Mouse (Mus musculus) monocyte, adult 2 months (primary cell): ENCODE results near the gene Rrp9.
"Not testable (repeated sequence)": the region's sequence is repeated elsewhere in the genome, so short reads cannot be mapped to it uniquely, and the experiment has no call there.

Experiments used
- DNase-seq, 2 experiments: peaks; one replicate each; pipeline ENCODE4 v3.0.0; 2022; ENCODE audit warnings: low spot score in 2 of 2, low read depth in 1 of 2

Gene Rrp9

GRCm38 (mm10) chr9:106473081-106473752 is 2.5 kb upstream of the Rrp9 start:
- DNase-seq: no peak

DNA sequence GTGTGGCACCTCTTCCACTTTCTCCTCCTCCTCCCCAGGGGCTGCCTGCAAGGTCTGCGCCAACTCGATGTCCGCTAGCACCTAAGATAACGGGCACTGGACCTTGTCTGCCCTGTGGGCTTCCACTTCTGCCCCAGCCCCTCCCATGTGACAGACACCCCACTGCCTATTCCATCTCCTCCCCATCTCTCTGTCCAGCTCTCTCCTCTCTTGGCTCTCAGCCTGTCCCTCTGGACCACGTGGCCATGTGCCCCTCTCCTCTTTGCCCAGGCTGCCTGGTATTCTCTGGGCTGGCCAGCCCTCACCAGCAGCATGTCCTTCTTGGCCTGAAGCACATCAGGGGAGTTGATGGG is 2.0 kb upstream of the Rrp9 start:
- no peak for DNase-seq

- no peak for DNase-seq
These were observed 1.3 kb upstream of the Rrp9 start for GRCm38 (mm10) chr9:106474456-106474855.

GRCm38 (mm10) chr9:106475046-106475445 is 717 bp upstream of the Rrp9 start:
- DNase-seq: no peak

GRCm38 (mm10) chr9:106476002-106476923 is 500 bp downstream of the Rrp9 start:
- peak in 1 of 2 experiments; percentile 49 for DNase-seq

DNA sequence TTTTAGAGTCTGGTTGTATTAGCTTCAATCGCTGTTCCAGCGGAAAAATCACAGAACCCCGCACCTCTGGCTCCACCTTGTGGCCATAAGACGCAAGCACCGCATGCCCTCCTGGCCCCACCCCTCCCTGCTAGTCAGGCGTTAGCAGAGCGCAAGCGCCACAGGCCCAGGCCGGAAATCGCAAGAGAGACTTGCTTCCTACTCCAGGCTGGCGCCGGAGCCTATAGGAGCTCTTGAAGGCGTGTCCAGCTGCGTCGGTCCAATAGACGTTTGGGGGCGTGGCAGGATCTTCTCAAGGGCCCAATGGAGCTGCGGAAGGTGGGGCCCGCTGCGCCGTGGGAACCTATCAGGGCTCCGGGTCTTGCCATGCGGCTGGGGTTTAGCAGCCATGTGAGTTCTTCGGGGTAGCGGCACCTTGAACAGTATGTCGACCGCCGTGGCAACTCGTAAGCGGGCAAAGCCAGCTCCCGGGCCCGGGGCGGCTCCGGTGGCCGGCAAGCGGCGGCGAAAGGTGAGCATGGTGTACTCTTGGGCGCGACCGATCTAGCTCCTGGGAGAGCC is 1.2 kb downstream of the Rrp9 start, which contains the start of gene Parp3:
Gene Parp3 (minus strand): TSS at position 26 of the 561 bp plus-strand sequence.
- DNase-seq: peak; percentile 97 to 99

- DNase-seq: no peak
These were observed 1.9 kb downstream of the Rrp9 start for GRCm38 (mm10) chr9:106477649-106478048.

DNA sequence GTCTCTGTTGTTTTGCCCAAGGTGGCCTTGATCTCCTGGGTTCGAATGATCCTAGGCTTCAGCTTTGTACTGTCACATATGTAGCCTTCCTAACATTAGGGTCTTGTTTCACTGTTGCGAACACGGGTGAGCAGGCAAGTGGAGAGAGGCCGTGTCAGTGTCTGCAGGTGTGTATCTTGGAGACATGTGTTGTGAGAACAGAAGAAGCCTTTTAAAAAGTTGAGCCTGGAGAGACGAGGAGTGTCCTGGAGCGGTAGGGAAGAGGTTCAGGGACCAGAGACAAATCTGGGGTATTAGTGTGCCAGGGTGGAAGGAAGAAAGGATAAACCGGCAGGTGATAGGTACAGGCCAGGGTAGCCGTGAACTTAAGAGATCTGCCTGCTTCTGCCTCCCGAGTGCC is 2.3 kb downstream of the Rrp9 start:
- DNase-seq: no peak

- no peak for DNase-seq
These were observed 4.8 kb downstream of the Rrp9 start for GRCm38 (mm10) chr9:106480541-106480940.

- DNase-seq: peak in 1 of 2 experiments; percentile 1
These were observed 5.3 kb downstream of the Rrp9 start for GRCm38 (mm10) chr9:106481075-106481474.

DNA sequence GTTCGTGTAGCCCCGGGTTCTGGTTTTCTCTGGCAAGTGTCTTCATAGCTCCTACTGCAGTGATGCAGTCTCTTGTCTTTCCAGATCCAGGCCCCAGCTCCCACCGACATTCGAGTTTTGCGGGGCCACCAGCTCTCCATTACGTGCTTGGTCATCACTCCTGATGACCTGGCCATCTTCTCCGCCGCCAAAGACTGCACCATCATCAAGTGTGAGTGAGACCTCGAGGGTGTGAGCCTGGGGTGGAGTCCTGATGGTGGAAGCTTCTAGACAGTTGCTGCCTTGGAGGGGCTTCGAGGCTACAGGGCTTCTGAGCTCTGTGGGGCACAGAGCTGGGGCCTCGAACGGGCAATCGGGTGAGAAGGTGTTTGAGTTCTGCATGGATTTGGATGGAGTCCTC is 5.9 kb downstream of the Rrp9 start:
- peak in 1 of 2 experiments; percentile 0 for DNase-seq

GRCm38 (mm10) chr9:106482578-106483115 is 6.9 kb downstream of the Rrp9 start:
- peak in 1 of 2 experiments; percentile 0 for DNase-seq

DNA sequence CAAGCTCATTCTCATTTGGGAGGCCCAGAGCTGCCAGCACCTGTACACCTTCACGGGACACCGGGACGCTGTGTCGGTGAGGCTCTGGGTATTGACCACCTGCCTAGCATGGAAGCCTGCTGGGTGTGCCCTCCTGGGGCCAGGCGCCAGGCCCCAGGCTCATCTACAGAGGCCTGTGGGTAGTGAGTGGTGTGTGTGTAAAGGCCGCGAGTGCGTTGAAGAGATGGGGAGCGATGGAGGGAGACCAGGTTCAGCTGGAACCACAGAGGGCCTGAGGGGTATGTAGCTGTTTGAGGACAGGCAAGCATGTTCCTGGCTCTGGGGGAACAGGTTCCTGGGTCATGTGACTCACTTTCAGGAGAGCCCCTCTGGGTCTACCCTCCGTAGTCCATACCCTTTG is 7.4 kb downstream of the Rrp9 start:
- DNase-seq: no peak

DNA sequence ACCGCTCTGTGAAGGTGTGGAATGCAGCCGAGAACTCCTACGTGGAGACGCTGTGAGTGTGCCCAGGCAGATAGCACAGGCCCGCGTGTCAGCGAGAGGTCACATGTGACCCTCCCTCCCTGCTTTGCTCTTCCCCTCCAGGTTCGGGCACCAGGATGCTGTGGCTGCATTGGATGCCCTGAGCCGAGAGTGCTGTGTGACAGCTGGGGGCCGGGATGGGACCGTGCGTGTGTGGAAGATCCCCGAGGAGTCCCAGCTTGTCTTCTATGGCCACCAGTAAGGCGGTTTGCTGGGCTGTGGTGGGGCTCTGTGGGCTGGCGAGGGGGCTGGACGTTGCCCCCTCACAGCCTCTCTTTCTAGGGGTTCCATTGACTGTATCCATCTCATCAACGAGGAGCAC is 7.8 kb downstream of the Rrp9 start:
- DNase-seq: peak in 1 of 2 experiments; percentile 0

- DNase-seq: peak in 1 of 2 experiments; percentile 0
These were observed 9.3 kb downstream of the Rrp9 start for GRCm38 (mm10) chr9:106485076-106485475.

- DNase-seq: not testable (repeated sequence)
These were observed 11.8 kb downstream of the Rrp9 start for GRCm38 (mm10) chr9:106487602-106488001.

- no peak for DNase-seq
These were observed 23.9 kb downstream of the Rrp9 start, which contains the start of gene Iqcf1 for GRCm38 (mm10) chr9:106499667-106500066. TSS of gene Iqcf1 (plus strand) at chr9:106499967.

GRCm38 (mm10) chr9:106501846-106502245 is 26.1 kb downstream of the Rrp9 start:
- no peak for DNase-seq

DNA sequence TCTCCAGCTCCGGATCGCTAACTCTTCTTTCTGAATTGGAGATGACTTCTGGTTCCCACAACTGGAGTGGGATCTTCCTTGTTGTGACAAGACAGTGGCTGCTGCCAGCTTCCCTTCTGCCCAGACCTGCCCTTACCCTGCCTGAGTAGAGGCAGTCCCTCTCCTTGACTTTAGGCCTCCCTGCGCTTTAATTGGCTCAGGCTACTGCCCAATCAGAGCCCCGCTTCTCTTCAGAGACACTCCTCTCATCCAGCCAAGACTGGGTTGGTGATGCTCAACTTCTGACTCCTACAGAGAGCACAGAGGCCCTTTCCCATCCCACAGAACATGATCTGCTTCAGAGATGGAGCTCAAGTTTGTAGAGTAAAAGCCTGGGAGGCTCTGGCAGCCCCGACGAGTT is 28.5 kb downstream of the Rrp9 start:
- no peak for DNase-seq

DNA sequence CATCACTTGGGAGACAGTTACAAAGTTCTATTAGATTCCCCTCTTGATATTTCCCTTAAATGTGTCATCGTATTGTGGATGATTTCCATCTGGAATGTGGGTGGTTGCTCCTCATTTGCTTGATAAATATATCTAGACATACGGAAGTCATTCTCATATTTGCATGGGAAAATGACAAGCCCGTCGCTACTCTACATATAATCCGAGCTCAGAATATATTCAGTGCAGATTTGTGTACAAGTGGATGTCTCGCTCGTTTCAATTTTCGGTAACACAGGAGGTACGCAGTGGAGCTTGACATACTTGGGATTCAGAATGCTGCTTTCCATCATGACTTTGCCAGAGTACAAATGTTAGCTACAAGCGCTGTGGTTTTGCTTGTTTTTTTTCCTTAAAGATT is 33.6 kb downstream of the Rrp9 start:
- DNase-seq: no peak

GRCm38 (mm10) chr9:106512729-106513450 is 37.1 kb downstream of the Rrp9 start:
- DNase-seq: no peak
